Mouse (Mus musculus): ENCODE data around the gene Pfn1.

- TF ChIP-seq CTCF (IDR thresholded peaks at IDR 0.05; ENCODE audit: control insufficient read depth, insufficient read depth, insufficient replicate concordance, low read depth, low read length) = no peak
- no peak for TF ChIP-seq POLR2A (IDR thresholded peaks at IDR 0.05; ENCODE audit: control insufficient read depth, low read depth, low read length)
Observed at GRCm38 (mm10) chr11:70679361-70679760, 24.9 kb upstream of the Pfn1 start.
